Mouse (Mus musculus) liver, embryonic 11.5 days (tissue): Measurements from ENCODE around the gene Lrguk. TPM values are rescaled to one million over a fixed set of nuclear protein-coding genes. Genes with fewer than 3 reads are reported as not detected.

Source experiments
- ATAC-seq: fragments of 200-750 bp; cut with Nextera tagmentation; replicated peaks from 2 replicates; pipeline ENCODE4 v1.8.0; 2017; ENCODE audit warnings: moderate number of reproducible peaks, mild to moderate bottlenecking, moderate TSS enrichment, moderate library complexity; ENCODE audit not compliant: low FRiP score
- DNase-seq: peaks from one replicate; pipeline ENCODE4 v3.0.0-alpha.2; 2017; ENCODE audit warnings: low spot score
- H3K27ac ChIP-seq: fragments of 300-500 bp; sonication (generic); 2 replicates; pipeline ENCODE4 v1.5.1; 2014; ENCODE audit warnings: mild to moderate bottlenecking, low read depth, low read length, control low read depth
- H3K27me3 ChIP-seq: fragments of 300-500 bp; sonication (generic); replicated peaks from 2 replicates; pipeline ENCODE4 v1.6.1; 2014; ENCODE audit warnings: low read length, mixed read lengths; ENCODE audit not compliant: control insufficient read depth, insufficient read depth
- H3K36me3 ChIP-seq: fragments of 300-500 bp; sonication (generic); 2 replicates; pipeline ENCODE4 v1.6.1; 2014; ENCODE audit warnings: mild to moderate bottlenecking, low read length, moderate library complexity, mixed read lengths; ENCODE audit not compliant: control insufficient read depth, insufficient read depth
- H3K4me1 ChIP-seq: fragments of 300-500 bp; sonication (generic); replicated peaks from 2 replicates; pipeline ENCODE4 v1.6.1; 2014; ENCODE audit warnings: low read length, mixed read lengths; ENCODE audit not compliant: control insufficient read depth, insufficient read depth
- H3K4me2 ChIP-seq: fragments of 300-500 bp; sonication (generic); 2 replicates; pipeline ENCODE4 v1.6.1; 2014; ENCODE audit warnings: mild to moderate bottlenecking, control low read depth, moderate library complexity
- H3K4me3 ChIP-seq: fragments of 300-500 bp; sonication (generic); 2 replicates; pipeline ENCODE4 v1.5.1; 2014; ENCODE audit warnings: low read depth, low read length, control low read depth
- H3K9ac ChIP-seq: fragments of 300-500 bp; sonication (generic); 2 replicates; pipeline ENCODE4 v1.6.1; 2014; ENCODE audit warnings: low read depth, low read length, control low read depth
- H3K9me3 ChIP-seq: fragments of 300-500 bp; sonication (generic); 2 replicates; pipeline ENCODE4 v1.6.1; 2016; ENCODE audit warnings: low read length, inconsistent platforms, mixed read lengths; ENCODE audit not compliant: control insufficient read depth
- WGBS: fragments of 180-500 bp; shearing (Covaris S2); extraction: QIAGEN DNeasy Blood & Tissue Kit; methylation state at CpG from one replicate; pipeline ENCODE4 v1.1.7; 2014; 5-methylcytosine and 5-hydroxymethylcytosine counted together
- polyA plus RNA-seq: library from polyadenylated mRNA; unstranded; fragments of >200 nt; fragmentation: Nextera tagmentation; extraction: Ambion mirVana; gene quantifications from 2 replicates; pipeline ENCODE4 v1.2.1, GENCODE M21; 2014

Gene Lrguk
- polyA plus RNA-seq, 1 experiment from 2014 or later: 0.67 TPM

- no peak overlapping the region for H3K27ac ChIP-seq
- no peak overlapping the region for H3K9ac ChIP-seq
- ATAC-seq (no peak), DNase-seq (no peak)
- H3K4me3 ChIP-seq: no peak overlapping the region
- no peaks in the 10 kb centered on the region for H3K9me3 ChIP-seq
- 64% methylated on average over 3 of the region's 3 CpGs for WGBS
- no peaks in the 10 kb centered on the region for H3K27me3 ChIP-seq
- no peaks in the 10 kb centered on the region for H3K36me3 ChIP-seq
- H3K4me1 ChIP-seq: no peaks in the 10 kb centered on the region; the same call in 1 of the 2 replicates
- no peak overlapping the region for H3K4me2 ChIP-seq
These were observed 154.1 kb downstream of the Lrguk start for GRCm38 (mm10) chr6:34183326-34183725.

Other genes starting within 250 kb of the Lrguk start
- gene Slc35b4, start 147.7 kb downstream of the Lrguk start, polyA plus RNA-seq: 37.5 and 41.6 TPM in 2 replicates